Mouse (Mus musculus): ENCODE measurements around the gene Psma4. TPM values are rescaled to one million over a fixed set of nuclear protein-coding genes. Genes with fewer than 3 reads are reported as not detected.
A peak's percentile ranks its signal among the peaks of the same experiment; 100 is the strongest.

The Psma4 gene
- polyA plus RNA-seq (2021): 243 TPM

GRCm38 (mm10) chr9:54950575-54951321, at the start of gene Psma4, which contains the start of gene AY074887:
Gene Psma4, plus strand, starts transcription at chr9:54950790.
Gene AY074887, minus strand, starts transcription at chr9:54950998.
- CTCF ChIA-PET: no interaction called here
- H3K27me3 ChIP-seq: no peaks in the 10 kb centered on the region
- ATAC-seq (peak; percentile 93), DNase-seq (ENCODE audit: low read depth, low spot score) (peak; percentile 47)
- in situ Hi-C loops (cut with MboI; ENCODE audit: low pct_unique_long_range_greater_than_20kb): no loop called here
- POLR2A ChIA-PET: interaction anchor here (0.6 to 0.7 kb wide), 2 partner anchors 215 to 247 kb away, joined by 3 to 4 read pairs; no protein-coding TSS in a partner anchor
- TF ChIP-seq CTCF (IDR thresholded peaks at IDR 0.05): no peak

- CTCF ChIA-PET: interaction anchor here (0.7 to 1.3 kb wide), 3 partner anchors 12 to 364 kb away, joined by 3 read pairs; no protein-coding TSS in a partner anchor
- peak; percentile 38 for DNase-seq (ENCODE audit: low read depth, low spot score)
- in situ Hi-C loops (cut with MboI; ENCODE audit: low pct_unique_long_range_greater_than_20kb): no loop called here
- POLR2A ChIA-PET: no interaction called here
- ATAC-seq: no peak
- no peaks in the 10 kb centered on the region for H3K27me3 ChIP-seq
- TF ChIP-seq CTCF (IDR thresholded peaks at IDR 0.05): no peak
These were observed 41.1 kb upstream of the Psma4 start for GRCm38 (mm10) chr9:54909446-54909845.

DNA sequence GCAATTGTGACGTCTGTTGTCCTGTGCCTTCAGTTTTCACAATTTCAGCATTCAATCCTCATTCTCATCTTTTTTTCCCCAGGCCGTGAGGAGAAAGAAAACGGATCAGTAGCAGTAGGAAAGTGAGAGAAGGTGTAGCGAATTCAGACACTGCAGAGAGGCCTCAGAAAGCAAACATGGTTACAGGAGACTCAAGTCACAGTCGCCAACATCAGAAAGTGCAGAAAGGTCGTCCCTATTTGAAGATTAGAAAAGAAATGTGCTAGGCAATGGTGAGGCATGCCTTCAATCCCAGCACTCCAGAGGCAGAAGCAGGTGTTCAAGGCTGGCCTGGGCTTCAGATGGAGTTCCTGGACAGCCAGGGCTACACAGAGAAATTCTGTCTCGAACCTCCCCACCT, 35.0 kb upstream of the Psma4 start:
- DNase-seq (ENCODE audit: low read depth, low spot score): no peak
- CTCF ChIA-PET: no interaction called here
- in situ Hi-C loops (cut with MboI; ENCODE audit: low pct_unique_long_range_greater_than_20kb): no loop called here
- no peaks in the 10 kb centered on the region for H3K27me3 ChIP-seq
- POLR2A ChIA-PET: no interaction called here
- no peak for ATAC-seq
- TF ChIP-seq CTCF (IDR thresholded peaks at IDR 0.05): no peak

DNA sequence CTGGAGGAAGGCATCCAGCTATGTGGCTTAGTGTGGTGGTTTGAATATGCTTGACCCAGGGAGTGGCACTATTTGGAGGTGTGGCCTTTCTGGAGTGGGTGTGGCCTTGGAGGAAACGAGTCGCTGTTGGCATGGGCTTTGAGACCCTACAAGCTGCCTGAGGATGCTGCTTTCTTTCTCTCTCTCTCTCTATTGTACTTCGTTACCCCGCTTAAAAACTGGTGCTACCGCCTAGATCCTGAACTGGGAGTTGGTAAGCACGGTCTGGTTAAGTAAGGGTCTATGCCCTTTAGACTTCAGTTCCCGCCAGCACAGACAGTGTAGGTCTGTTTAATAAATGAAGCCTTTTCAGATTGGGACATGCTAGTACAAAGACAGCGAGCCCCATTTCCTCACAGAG, 34.2 kb upstream of the Psma4 start:
- in situ Hi-C loops (cut with MboI; ENCODE audit: low pct_unique_long_range_greater_than_20kb): no loop called here
- no peak for TF ChIP-seq CTCF (IDR thresholded peaks at IDR 0.05)
- H3K27me3 ChIP-seq: no peaks in the 10 kb centered on the region
- ChIA-PET POLR2A (no interaction called here), CTCF (no interaction called here)
- no peak for ATAC-seq
- DNase-seq (ENCODE audit: low read depth, low spot score): no peak

- no peak for TF ChIP-seq CTCF (IDR thresholded peaks at IDR 0.05)
- CTCF ChIA-PET: interaction anchor here (0.6 kb wide), 1 partner anchor 78 kb away, joined by 3 read pairs; no protein-coding TSS in a partner anchor
- POLR2A ChIA-PET: no interaction called here
- peak; percentile 27 for DNase-seq (ENCODE audit: low read depth, low spot score)
- no peaks in the 10 kb centered on the region for H3K27me3 ChIP-seq
- in situ Hi-C loops (cut with MboI; ENCODE audit: low pct_unique_long_range_greater_than_20kb): no loop called here
- ATAC-seq: peak; percentile 80
These were observed 33.4 kb upstream of the Psma4 start, which contains the start of gene Hykk for GRCm38 (mm10) chr9:54917010-54917677. Gene Hykk, plus strand, starts transcription at chr9:54917283.

DNA sequence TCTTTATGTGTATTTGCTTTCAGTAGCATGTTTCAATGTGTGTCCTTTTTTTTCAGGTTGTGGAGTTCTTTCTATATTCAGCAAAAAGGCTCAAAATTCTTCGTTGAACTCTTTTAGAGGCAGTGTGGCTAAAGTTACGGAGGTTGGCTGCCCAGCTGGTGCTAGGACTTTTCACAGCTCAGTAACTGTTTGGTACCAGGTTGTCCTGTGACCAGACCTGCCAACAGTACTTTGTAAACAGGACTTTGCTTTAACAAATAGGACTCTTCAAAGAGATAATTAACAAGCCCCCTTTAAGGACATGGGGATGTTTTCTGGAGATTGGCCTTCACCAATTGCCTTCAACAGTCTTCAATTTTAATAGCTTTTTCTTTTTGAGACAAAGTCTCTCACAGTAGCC, 32.4 kb upstream of the Psma4 start:
- POLR2A ChIA-PET: no interaction called here
- ATAC-seq (no peak), DNase-seq (ENCODE audit: low read depth, low spot score) (no peak)
- CTCF ChIA-PET: no interaction called here
- no peaks in the 10 kb centered on the region for H3K27me3 ChIP-seq
- in situ Hi-C loops (cut with MboI; ENCODE audit: low pct_unique_long_range_greater_than_20kb): no loop called here
- no peak for TF ChIP-seq CTCF (IDR thresholded peaks at IDR 0.05)

DNA sequence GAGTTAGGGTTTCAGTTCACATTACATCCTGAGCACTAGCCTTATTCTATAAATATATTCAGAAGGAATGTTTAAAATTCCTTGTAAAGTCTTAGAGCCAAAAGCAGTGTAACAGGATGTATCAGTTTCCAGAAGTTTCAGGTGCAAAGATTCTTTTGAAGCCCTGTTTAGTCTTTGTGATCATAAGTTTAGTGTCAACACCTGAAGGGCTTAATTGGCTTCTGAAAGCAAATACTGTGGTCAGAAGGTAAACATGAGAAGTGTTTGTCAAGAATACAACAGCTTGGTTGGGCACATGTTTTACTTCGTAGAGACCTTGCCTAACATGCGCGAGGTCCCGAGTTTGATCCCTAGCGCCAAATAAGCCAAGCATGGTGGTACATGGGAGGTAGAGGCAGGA, 31.8 kb upstream of the Psma4 start:
- ATAC-seq (no peak), DNase-seq (ENCODE audit: low read depth, low spot score) (no peak)
- ChIA-PET CTCF (no interaction called here), POLR2A (no interaction called here)
- no peaks in the 10 kb centered on the region for H3K27me3 ChIP-seq
- in situ Hi-C loops (cut with MboI; ENCODE audit: low pct_unique_long_range_greater_than_20kb): no loop called here
- no peak for TF ChIP-seq CTCF (IDR thresholded peaks at IDR 0.05)

DNA sequence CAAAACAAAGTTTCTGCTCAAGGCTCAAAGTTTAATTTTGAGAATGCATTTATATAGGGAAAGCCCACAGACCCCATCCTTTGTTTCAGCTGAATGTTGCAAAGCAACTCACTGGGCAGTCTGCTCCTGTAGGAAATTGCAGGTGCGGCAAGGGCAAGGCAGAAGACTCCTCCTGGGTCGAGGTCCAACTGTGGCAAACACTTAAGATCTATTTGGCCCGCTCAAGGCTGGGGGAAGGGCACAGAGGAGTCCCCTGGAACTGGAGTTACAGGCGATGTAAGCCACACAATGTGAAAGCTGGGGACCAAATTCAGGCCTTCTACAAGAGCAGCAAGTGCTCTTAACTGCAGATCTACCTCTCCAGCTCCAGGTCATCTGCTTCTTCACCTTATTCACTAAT, 30.6 kb upstream of the Psma4 start:
- in situ Hi-C loops (cut with MboI; ENCODE audit: low pct_unique_long_range_greater_than_20kb): no loop called here
- no peak for TF ChIP-seq CTCF (IDR thresholded peaks at IDR 0.05)
- POLR2A ChIA-PET: no interaction called here
- no peak for DNase-seq (ENCODE audit: low read depth, low spot score)
- no peaks in the 10 kb centered on the region for H3K27me3 ChIP-seq
- ATAC-seq: no peak
- CTCF ChIA-PET: no interaction called here

DNA sequence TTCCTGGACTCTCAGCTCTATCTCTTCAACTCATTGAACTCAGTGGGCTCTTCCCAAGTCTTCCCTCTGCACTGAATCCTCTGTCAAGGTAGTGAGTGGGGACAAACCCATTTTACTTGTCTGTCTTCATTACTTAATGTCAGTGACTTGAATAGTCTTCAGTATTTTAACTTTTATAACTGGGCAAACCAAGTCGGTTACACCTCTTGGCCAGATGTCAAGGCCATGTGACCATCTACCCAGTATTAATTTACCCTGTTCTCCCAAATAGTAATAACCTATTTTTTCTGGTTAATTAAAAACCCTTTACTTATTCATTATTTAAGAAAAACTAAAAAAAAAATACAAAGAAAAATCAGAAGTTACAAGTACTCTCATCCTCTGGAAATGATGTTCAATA, 19.8 kb upstream of the Psma4 start:
- H3K27me3 ChIP-seq: no peaks in the 10 kb centered on the region
- POLR2A ChIA-PET: no interaction called here
- in situ Hi-C loops (cut with MboI; ENCODE audit: low pct_unique_long_range_greater_than_20kb): no loop called here
- no peak for TF ChIP-seq CTCF (IDR thresholded peaks at IDR 0.05)
- CTCF ChIA-PET: interaction anchor here (1.5 kb wide), 1 partner anchor 12 kb away, joined by 3 read pairs; no protein-coding TSS in a partner anchor
- DNase-seq (ENCODE audit: low read depth, low spot score) (no peak), ATAC-seq (no peak)

DNA sequence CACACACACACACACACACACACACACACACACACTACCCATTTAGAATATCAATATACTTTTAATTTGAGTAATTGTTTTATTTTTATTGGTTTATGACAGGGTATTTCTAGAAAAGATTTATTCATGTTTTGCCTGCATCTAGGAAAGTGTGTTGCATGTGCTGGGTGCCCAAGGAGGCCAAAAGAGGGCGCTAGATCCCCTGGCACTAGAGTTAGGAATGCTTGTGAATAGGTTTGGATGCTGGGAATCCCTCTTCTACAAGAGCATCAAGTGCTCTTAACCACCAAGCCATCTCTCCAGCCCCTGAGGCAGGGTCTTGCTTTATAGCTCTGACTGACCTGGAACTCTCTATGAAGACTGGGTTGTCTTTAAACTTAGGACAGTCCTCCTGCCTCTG, 18.8 kb upstream of the Psma4 start:
- ChIA-PET POLR2A (no interaction called here), CTCF (no interaction called here)
- ATAC-seq: no peak
- no peak for DNase-seq (ENCODE audit: low read depth, low spot score)
- in situ Hi-C loops (cut with MboI; ENCODE audit: low pct_unique_long_range_greater_than_20kb): no loop called here
- H3K27me3 ChIP-seq: no peaks in the 10 kb centered on the region
- peak; percentile 64 for TF ChIP-seq CTCF (IDR thresholded peaks at IDR 0.05)

DNA sequence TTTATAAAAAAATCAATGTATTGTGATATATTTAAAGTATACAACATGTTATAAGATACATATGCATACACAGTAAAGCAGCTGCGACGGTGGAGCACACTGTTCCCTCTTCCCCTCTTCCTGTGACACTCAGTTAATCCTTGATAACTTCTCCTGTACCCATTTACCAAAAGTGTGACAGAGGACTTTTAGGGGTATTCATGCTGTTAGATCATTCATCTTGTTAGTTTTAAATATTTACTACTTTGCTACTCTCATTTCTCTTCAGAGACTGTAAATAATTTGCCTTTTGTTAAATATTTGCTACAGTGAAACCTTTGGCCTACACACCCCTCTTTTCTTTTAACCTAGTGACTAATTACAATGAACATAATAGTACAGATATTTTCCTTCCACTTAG, 18.2 kb upstream of the Psma4 start:
- ChIA-PET POLR2A (no interaction called here), CTCF (interaction anchor here (1.0 kb wide), 1 partner anchor 9 kb away, joined by 3 read pairs; no protein-coding TSS in a partner anchor)
- TF ChIP-seq CTCF (IDR thresholded peaks at IDR 0.05): no peak
- in situ Hi-C loops (cut with MboI; ENCODE audit: low pct_unique_long_range_greater_than_20kb): no loop called here
- ATAC-seq (no peak), DNase-seq (ENCODE audit: low read depth, low spot score) (no peak)
- no peaks in the 10 kb centered on the region for H3K27me3 ChIP-seq
